Mouse (Mus musculus): ENCODE measurements around the gene Rasgef1b.

DNA sequence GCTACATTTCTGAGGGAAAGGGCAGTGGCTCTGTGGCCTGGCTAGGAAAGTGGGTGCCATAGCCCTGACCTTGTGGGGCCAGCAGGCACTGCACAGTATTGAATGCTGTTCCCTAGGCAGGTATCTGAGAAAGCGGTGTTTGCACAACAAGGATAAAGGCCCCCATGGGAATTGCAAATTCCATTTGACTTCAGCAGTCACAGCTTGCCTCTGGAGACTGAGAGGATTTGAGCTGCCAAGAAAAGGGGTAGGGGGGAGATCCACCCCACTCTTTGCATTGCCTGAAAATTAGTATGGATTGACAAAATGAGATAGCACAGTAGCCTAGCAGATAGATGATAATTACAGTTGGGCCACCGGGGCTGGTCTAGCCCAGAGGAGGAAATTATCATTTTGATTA lies 326.1 kb downstream of the Rasgef1b start:
- no peak for TF ChIP-seq CTCF (IDR thresholded peaks at IDR 0.05; ENCODE audit: control insufficient read depth, insufficient read depth, low read length)
- no peak for TF ChIP-seq POLR2A (IDR thresholded peaks at IDR 0.05; ENCODE audit: borderline replicate concordance, control insufficient read depth, low read depth, low read length)
